Mouse (Mus musculus): ENCODE measurements around the gene Eif2s1. TPM values are rescaled to one million over a fixed set of nuclear protein-coding genes. Genes with fewer than 3 reads are reported as not detected.
"Not testable (repeated sequence)": the region's sequence is repeated elsewhere in the genome, so short reads cannot be mapped to it uniquely, and the experiment has no call there.

Gene Eif2s1
- total RNA-seq, 2 experiments from 2014 or later = 81.9 to 83.3 TPM

- peak in 1 of 2 experiments; percentile 11 for DNase-seq (ENCODE audit: low spot score in 2 of 2)
Observed at GRCm38 (mm10) chr12:78911707-78912417, 50.2 kb downstream of the Eif2s1 start.

DNA sequence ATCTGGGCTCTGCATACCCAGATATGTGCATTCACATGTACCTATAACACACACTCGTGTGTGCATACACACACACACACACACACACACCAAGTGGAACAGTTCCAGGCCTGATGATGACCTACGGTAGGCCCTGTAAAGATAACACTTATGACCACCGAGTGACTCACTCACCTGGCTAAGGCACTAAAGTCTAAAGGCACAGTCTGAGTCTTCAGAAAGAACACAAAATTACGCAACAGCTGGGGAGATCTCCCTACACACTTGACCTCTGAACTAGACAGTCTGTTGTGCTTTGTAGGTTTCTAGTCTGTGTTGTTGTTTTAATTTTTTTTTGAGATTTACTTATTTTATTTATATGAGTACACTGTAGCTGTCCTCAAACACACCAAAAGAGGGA, 52.8 kb downstream of the Eif2s1 start:
- DNase-seq (ENCODE audit: low spot score in 2 of 2) = no peak

GRCm38 (mm10) chr12:78915561-78915960, 53.9 kb downstream of the Eif2s1 start:
- DNase-seq (ENCODE audit: low spot score in 2 of 2) = no peak

DNA sequence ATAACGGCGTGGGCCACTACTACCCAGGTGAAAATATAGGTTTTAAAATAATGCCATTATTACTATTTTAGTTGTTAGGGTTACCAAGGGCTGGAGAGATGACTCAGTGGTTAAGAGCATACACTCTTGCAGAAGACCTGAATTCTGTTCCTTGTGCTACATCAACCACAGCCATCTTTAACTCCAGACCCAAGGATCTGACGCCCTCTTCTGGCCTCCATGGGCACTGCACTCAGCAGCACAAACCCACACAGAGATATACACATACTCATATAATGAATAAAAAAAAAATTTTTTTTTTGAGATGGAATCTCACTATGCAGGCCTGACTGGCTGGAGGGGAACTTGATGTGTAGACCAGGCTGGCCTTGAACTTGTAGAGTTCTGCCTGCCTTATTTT, 54.7 kb downstream of the Eif2s1 start:
- DNase-seq (ENCODE audit: low spot score in 2 of 2) = no peak

- DNase-seq (ENCODE audit: low spot score in 2 of 2) = peak; percentile 73 to 76
Observed at GRCm38 (mm10) chr12:78918227-78919078, 56.8 kb downstream of the Eif2s1 start.

- DNase-seq (ENCODE audit: low spot score in 2 of 2) = peak; percentile 27 to 49
Observed at GRCm38 (mm10) chr12:78919079-78919712, 57.6 kb downstream of the Eif2s1 start.

GRCm38 (mm10) chr12:78921421-78921820, 59.8 kb downstream of the Eif2s1 start:
- DNase-seq (ENCODE audit: low spot score in 2 of 2) = no peak

DNA sequence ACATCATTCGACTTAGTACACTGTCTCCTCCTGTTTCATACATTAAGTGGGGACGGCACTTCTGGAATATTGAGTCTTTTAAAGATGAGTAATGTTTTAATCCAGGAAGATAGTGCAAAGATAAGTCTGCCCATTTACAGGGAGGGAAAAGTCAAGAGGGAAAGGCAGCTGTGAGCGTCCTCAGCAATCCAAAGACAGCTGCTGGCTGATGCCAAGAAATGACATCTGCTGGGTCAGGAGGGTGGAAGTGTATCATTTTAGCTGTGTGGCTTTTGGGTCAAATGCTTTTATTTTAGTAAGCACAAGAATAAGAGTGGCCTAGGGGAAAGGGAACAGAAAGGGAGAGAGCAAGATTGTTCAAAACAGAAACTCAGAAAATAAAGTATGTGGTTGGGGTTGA, 60.4 kb downstream of the Eif2s1 start:
- no peak for DNase-seq (ENCODE audit: low spot score in 2 of 2)

GRCm38 (mm10) chr12:78922977-78923376, 61.4 kb downstream of the Eif2s1 start:
- not testable (repeated sequence) for DNase-seq (ENCODE audit: low spot score in 2 of 2)

- no peak for DNase-seq (ENCODE audit: low spot score in 2 of 2)
Observed at GRCm38 (mm10) chr12:78923539-78924189, 62.0 kb downstream of the Eif2s1 start.

- no peak for DNase-seq (ENCODE audit: low spot score in 2 of 2)
Observed at GRCm38 (mm10) chr12:78927287-78927686, 65.7 kb downstream of the Eif2s1 start.

DNA sequence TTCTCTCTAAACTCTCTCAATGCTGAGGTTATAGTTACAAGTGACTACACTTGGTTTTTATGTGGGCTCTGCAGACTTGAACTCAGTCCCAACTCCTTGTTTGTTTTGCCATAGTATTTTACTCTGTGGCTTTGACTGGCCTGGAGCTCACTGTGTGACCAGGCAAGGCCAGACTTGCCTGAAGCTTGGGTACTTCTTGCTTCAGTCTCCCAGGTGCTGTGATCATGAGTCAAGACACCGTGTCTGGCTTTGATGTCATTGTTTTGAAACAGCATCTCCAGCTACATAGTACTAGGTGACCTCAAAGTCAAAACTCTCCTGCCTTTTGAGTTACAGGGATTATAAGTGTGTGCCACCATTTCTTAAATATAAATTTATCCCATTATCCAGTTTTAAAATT, 68.3 kb downstream of the Eif2s1 start:
- no peak for DNase-seq (ENCODE audit: low spot score in 2 of 2)

GRCm38 (mm10) chr12:78936494-78936893, 74.9 kb downstream of the Eif2s1 start:
- no peak for DNase-seq (ENCODE audit: low spot score in 2 of 2)

Other genes with a start within 250 kb of the Eif2s1 start
- under 1 TPM in 1 of 2 experiments, not detected in 1; 0.46 TPM for gene Fam71d, start 170.3 kb upstream of the Eif2s1 start, total RNA-seq (2021)
- 10 to 100 TPM; 22.9 to 29.4 TPM for gene Mpp5, start 112.9 kb upstream of the Eif2s1 start, total RNA-seq (2021)
- 10 to 100 TPM; 74.6 to 75.0 TPM for gene Atp6v1d, start 181 bp upstream of the Eif2s1 start, total RNA-seq (2021)
- gene Plek2, start 45.1 kb downstream of the Eif2s1 start, total RNA-seq (2021) = under 1 TPM in 1 of 2 experiments, not detected in 1; 0.26 TPM
- 10 to 100 TPM in 1 of 2 experiments, 1 to 10 TPM in 1; 6.2 to 10.3 TPM for gene Tmem229b, start 145.8 kb downstream of the Eif2s1 start, total RNA-seq (2021)
- 1 to 10 TPM; 1.9 to 3.6 TPM for gene Plekhh1, start 167.3 kb downstream of the Eif2s1 start, total RNA-seq (2021)
- gene Pigh, start 227.8 kb downstream of the Eif2s1 start, total RNA-seq (2021) = 1 to 10 TPM; 7.5 to 9.6 TPM

Data from adrenal gland, adult 18-20 months (tissue).